Mouse (Mus musculus): ENCODE data around the gene Olfr815.
"Not testable (repeated sequence)": the region's sequence is repeated elsewhere in the genome, so short reads cannot be mapped to it uniquely, and the experiment has no call there.

Gene Olfr815

GRCm38 (mm10) chr10:129905767-129906166, at the start of gene Olfr815:
Olfr815 (minus strand) TSS chr10:129905867.
- not testable (repeated sequence) for DNase-seq

GRCm38 (mm10) chr10:129949000-129949399, 43.3 kb upstream of the Olfr815 start, which contains the start of gene Olfr818:
Olfr818 (minus strand) TSS chr10:129949100.
- no peak for DNase-seq

- no peak for DNase-seq
Measured at GRCm38 (mm10) chr10:129915497-129915896, 9.8 kb upstream of the Olfr815 start, which contains the start of gene Olfr816. Olfr816 (minus strand) TSS chr10:129915597.

GRCm38 (mm10) chr10:129885934-129886333, 19.7 kb downstream of the Olfr815 start:
- no peak for DNase-seq

GRCm38 (mm10) chr10:129885496-129885895, 20.2 kb downstream of the Olfr815 start:
- not testable (repeated sequence) for DNase-seq

GRCm38 (mm10) chr10:129879751-129880150, 25.9 kb downstream of the Olfr815 start, which contains the start of gene Olfr814:
Olfr814 (minus strand) TSS chr10:129879851.
- DNase-seq, result not testable (repeated sequence)

GRCm38 (mm10) chr10:129855067-129855466, 50.6 kb downstream of the Olfr815 start, which contains the start of gene Olfr813:
Olfr813 (plus strand) TSS chr10:129855367.
- DNase-seq, result no peak
